Mouse (Mus musculus) lung, postnatal 0 days (tissue): ENCODE results near the gene A4galt.

Experiments
- CTCF ChIP-seq: IDR thresholded peaks from 2 replicates; pipeline ENCODE4 v1.5.1; 2016; ENCODE audit warnings: antibody characterized with exemption, mild to moderate bottlenecking
- EP300 ChIP-seq: IDR thresholded peaks from 2 replicates; pipeline ENCODE4 v1.6.1; 2016; ENCODE audit warnings: antibody characterized with exemption, mild to moderate bottlenecking, control low read depth

DNA sequence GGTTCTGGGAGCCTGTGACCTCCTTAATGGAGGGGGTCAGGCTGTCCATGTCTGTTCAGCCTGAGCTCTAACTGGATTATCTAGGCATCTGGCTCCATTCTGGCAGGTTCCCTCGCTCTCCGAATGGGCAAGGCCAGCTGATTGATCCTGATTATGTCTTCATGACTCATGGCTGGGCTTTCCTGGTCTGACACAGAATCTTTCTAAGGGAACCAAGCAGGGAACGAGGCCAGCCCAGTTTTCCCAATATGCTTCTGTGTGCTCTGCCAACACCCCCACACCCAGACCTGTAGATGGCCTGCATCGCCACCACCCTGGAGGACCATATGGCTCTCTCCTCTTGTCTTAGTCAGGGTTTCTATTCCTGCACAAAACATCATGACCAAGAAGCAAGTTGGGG is 25.9 kb upstream of the A4galt start:
- TF ChIP-seq EP300 (no peak), CTCF (no peak)
